Mouse (Mus musculus) midbrain, embryonic 14.5 days (tissue): ENCODE measurements around the gene Zfp101. TPM values are rescaled to one million over a fixed set of nuclear protein-coding genes. Genes with fewer than 3 reads are reported as not detected.

Experiments used
- ATAC-seq: fragments of 200-750 bp; cut with Nextera tagmentation; 2 replicates; pipeline ENCODE4 v1.8.0; 2017; ENCODE audit warnings: moderate number of reproducible peaks, moderate library complexity; ENCODE audit not compliant: low FRiP score, low TSS enrichment
- DNase-seq: peaks from one replicate; pipeline ENCODE4 v3.0.0-alpha.2; 2015
- H3K27ac ChIP-seq: fragments of 300-500 bp; sonication (generic); replicated peaks from 2 replicates; pipeline ENCODE4 v1.5.1; 2014; ENCODE audit warnings: mild to moderate bottlenecking, low read depth, low read length, moderate library complexity
- H3K27me3 ChIP-seq: fragments of 300-500 bp; sonication (generic); 2 replicates; pipeline ENCODE4 v1.6.1; 2014; ENCODE audit warnings: low read length, control low read depth, mixed read lengths; ENCODE audit not compliant: control insufficient read depth, insufficient read depth
- H3K36me3 ChIP-seq: fragments of 300-500 bp; sonication (generic); 2 replicates; pipeline ENCODE4 v1.6.1; 2014; ENCODE audit warnings: low read length, control low read depth; ENCODE audit not compliant: control insufficient read depth, insufficient read depth
- H3K4me1 ChIP-seq: fragments of 300-500 bp; sonication (generic); 2 replicates; pipeline ENCODE4 v1.6.1; 2014; ENCODE audit warnings: mild to moderate bottlenecking, antibody characterized with exemption, low read length, control low read depth; ENCODE audit not compliant: control insufficient read depth, insufficient read depth
- H3K4me2 ChIP-seq: fragments of 300-500 bp; sonication (generic); 2 replicates; pipeline ENCODE4 v1.6.1; 2014; ENCODE audit warnings: mild to moderate bottlenecking, low read length, moderate library complexity
- H3K4me3 ChIP-seq: fragments of 300-500 bp; sonication (generic); replicated peaks from 2 replicates; pipeline ENCODE4 v1.5.1; 2014; ENCODE audit warnings: low read depth, low read length
- H3K9ac ChIP-seq: fragments of 300-500 bp; sonication (generic); replicated peaks from 2 replicates; pipeline ENCODE4 v1.6.1; 2014; ENCODE audit warnings: mild to moderate bottlenecking, low read length, moderate library complexity
- H3K9me3 ChIP-seq: fragments of 300-500 bp; sonication (generic); 2 replicates; pipeline ENCODE4 v1.6.1; 2016; ENCODE audit warnings: low read length, control low read depth, mixed read lengths; ENCODE audit not compliant: control insufficient read depth
- WGBS: fragments of 180-500 bp; shearing (Covaris S2); extraction: QIAGEN DNeasy Blood & Tissue Kit; methylation state at CpG from one replicate; pipeline ENCODE4 v1.1.7; 2014; 5-methylcytosine and 5-hydroxymethylcytosine counted together
- polyA plus RNA-seq: library from polyadenylated mRNA; unstranded; fragments of >200 nt; fragmentation: Nextera tagmentation; extraction: Ambion mirVana; gene quantifications from 2 replicates; pipeline ENCODE4 v1.2.1, GENCODE M21; 2014

Zfp101 gene
- 17.1 and 17.3 TPM in 2 replicates for polyA plus RNA-seq

DNA sequence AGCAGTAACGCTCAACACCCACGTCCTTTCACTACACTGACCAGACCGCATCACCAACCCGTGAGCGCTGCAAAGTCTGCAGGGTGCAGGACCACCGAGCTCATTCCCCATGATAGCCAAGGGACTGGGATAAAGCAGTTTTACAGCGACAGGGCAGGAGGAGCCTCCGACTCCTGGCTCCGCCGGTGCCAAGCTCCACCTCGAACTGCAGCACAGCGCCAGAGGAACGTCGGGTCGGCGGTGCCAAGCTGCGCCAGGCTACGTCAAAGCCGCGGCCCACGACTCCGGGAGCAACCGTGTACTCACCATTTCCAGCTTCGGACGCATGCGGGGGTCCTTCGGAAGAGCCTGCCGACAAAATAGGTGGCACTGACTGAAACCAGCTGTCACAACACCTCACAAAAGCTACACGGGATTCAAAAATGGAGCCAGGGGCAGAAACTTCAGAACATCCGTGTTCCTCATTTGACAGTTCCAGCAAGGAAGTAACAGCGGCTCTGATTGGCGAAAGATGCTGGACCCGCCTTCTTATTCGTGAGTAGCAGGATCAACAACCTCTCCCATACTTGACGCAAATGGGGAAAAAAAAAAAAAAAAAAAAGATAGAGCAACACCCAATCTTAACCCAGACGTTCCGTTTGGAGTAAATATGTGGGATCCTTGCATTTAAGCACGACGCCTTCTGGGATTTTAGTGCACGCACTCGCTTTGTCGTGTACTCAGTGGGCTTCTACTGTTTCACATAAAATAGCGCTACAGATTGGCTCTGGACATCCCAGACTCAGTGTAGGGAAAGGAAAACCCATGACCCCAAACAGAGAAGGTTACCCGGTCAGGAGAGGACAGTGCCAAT is at the start of gene Zfp101:
Zfp101 (minus strand) TSS at position 460 of the 853 bp plus-strand sequence.
- Histone ChIP-seq H3K9ac (peak within 1 kb of the TSS; percentile 70), H3K4me2 (peak within 1 kb of the TSS; percentile 71), H3K27ac (peak within 1 kb of the TSS; percentile 78), H3K4me1 (peaks cover 7% of the 10 kb centered on the region; the same call in 1 of the 2 replicates), H3K36me3 (no peaks in the 10 kb centered on the region), H3K9me3 (no peaks in the 10 kb centered on the region), H3K4me3 (peak within 1 kb of the TSS; percentile 73), H3K27me3 (no peaks in the 10 kb centered on the region)
- peak; percentile 98 for ATAC-seq
- DNase-seq = peak; percentile 96
- under 1% methylated on average over 44 of the region's 44 CpGs for WGBS

DNA sequence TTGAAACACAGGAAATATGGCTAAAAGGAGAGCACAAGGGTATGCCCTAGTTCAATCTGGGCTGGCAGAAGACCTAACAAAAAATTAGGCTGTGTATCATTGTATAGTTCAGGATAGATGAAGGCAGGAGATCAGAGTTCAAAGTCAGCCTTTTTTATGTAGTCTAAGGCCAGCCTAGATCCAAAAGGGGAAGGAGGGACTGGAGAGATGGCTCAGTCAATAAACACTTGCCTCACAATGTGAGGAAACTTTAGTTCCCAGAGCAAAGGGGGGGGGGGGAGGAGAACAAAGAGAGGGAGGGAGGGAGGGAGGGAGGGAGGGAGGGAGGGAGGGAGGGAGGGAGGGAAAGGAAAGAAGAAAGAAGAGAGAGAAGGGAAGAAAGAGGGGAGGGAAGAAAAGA is 46.7 kb upstream of the Zfp101 start:
- no peaks in the 10 kb centered on the region for H3K27me3 ChIP-seq
- ATAC-seq (no peak), DNase-seq (no peak)
- no peak overlapping the region for H3K4me3 ChIP-seq
- H3K36me3 ChIP-seq = no peaks in the 10 kb centered on the region
- no peak overlapping the region for H3K9ac ChIP-seq
- no peak overlapping the region for H3K27ac ChIP-seq
- H3K9me3 ChIP-seq = no peaks in the 10 kb centered on the region
- H3K4me2 ChIP-seq = no peak overlapping the region
- H3K4me1 ChIP-seq = no peaks in the 10 kb centered on the region

DNA sequence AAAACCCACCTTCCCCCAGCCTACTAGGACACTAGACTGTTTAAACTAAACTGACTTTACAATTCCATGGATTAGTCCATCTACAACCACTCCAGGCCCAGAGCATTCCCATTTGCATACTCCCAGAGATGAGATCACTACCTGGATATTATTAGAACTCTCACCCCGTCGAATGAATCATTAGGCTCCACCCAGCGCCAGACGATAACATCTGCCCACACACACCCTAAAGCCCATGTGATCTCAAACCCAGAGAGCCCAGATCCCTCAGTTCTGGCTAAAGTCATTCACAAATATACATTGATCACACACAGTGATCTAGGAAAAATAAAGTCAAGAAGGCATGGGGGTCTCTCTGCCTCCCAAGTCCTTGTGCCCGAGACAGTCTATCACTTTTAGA is 45.5 kb upstream of the Zfp101 start:
- H3K9ac ChIP-seq = no peak overlapping the region
- 81% methylated on average over 5 of the region's 5 CpGs for WGBS

DNA sequence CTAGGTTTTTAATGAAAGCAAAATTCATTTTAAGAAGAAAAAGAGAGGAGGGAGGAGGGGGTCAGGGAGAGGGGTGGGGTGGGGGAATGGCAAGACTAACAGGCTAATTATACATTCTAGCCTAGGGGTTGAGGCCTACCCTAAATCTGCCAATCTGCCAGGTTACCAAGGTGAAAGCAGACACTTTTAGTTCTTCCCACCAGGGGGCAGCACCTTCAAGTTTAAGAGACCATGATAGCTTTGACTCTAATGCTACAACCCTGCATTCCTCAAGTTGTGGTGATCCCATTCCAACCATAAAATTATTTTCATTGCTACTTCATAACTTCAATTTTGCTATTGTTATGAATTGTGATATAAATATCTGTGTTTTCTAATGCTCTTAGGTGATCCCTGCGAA is 44.7 kb upstream of the Zfp101 start:
- WGBS = 71% methylated on average over 1 of the region's 1 CpGs
- no peak for ATAC-seq

More for the DNA sequence above, 45.5 kb upstream of the Zfp101 start:
- Histone ChIP-seq H3K27me3 (no peaks in the 10 kb centered on the region), H3K27ac (no peak overlapping the region), H3K36me3 (no peaks in the 10 kb centered on the region), H3K9me3 (no peaks in the 10 kb centered on the region), H3K4me2 (no peak overlapping the region), H3K4me1 (no peaks in the 10 kb centered on the region), H3K4me3 (no peak overlapping the region)
- DNase-seq = no peak
- no peak for ATAC-seq

DNA sequence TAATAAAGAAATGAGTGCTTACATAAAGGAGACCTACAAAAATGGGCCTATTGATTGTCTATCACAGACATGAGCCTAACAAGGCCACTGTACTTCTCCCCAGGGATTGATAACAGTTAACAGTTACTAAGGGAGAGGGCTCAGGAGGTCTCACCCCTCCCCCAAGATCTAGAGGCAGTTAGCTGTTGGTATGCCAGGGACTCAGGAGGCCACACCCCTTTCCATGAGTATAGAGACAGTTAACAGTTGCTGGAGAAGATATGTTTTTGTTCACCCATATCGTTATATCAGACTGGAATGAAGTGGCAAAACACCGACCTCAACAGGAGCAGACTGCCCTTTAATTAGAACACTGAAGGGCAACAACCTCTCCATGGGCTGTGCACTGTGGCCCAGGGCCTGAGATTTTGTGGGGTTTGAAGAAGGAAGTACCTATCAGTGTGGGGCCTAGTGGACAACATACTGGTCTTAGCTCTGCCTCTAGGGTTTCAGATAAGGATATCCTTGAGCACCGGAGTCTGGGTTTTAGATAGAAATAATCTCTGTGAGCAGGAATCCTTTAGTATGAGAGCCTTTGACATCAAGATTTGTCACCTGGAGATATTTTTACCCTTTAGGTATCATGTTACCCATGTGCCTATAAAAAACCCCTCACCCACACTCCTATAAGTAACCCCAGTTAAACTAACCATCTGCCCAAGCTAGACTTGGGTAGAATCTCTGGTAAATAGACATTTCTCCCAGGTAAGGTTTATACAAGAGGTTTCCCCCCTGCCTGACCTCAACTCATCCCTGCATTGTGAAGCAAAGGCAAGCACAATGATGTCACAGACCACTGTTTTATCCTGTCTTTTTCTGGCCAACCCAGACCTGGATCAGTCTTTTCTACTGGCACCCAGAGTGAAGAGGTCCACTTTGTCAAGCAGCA is 37.8 kb upstream of the Zfp101 start, which contains the start of gene Actl9:
Actl9 (plus strand) TSS at position 878 of the 928 bp plus-strand sequence.
- DNase-seq (no peak), ATAC-seq (no peak)
- H3K27me3 ChIP-seq = no peaks in the 10 kb centered on the region
- no peaks in the 10 kb centered on the region for H3K4me1 ChIP-seq
- H3K27ac ChIP-seq = no peak within 1 kb of the TSS
- H3K9ac ChIP-seq = no peak within 1 kb of the TSS
- H3K36me3 ChIP-seq = no peaks in the 10 kb centered on the region
- WGBS = 89% methylated on average over 3 of the region's 3 CpGs
- no peak within 1 kb of the TSS for H3K4me3 ChIP-seq
- H3K9me3 ChIP-seq = no peaks in the 10 kb centered on the region
- H3K4me2 ChIP-seq = no peak within 1 kb of the TSS

More for the DNA sequence above, 44.7 kb upstream of the Zfp101 start:
- DNase-seq = peak; percentile 89
- no peaks in the 10 kb centered on the region for H3K36me3 ChIP-seq
- no peak overlapping the region for H3K4me2 ChIP-seq
- H3K9ac ChIP-seq = no peak overlapping the region
- H3K27ac ChIP-seq = no peak overlapping the region
- H3K9me3 ChIP-seq = no peaks in the 10 kb centered on the region
- no peak overlapping the region for H3K4me3 ChIP-seq
- H3K27me3 ChIP-seq = no peaks in the 10 kb centered on the region
- H3K4me1 ChIP-seq = no peaks in the 10 kb centered on the region

DNA sequence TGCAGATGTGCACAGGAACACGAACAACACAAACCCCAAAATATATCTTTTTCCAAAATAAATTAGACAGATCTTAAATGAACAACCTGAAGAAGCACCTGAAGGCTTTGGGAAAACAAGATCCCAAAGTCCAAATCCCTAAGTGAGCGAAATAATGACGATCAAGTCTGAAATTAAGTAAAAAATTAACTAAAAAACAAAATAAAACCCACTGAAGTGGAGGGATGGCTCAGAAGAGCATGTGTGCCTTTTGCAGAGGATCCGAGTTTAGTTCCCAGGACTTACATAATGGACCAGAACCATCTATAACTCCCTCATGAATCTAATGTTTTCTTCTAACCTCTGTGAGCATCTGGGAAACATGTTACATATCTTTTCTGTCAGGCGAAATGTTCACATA is 2.2 kb downstream of the Zfp101 start:
- DNase-seq (no peak), ATAC-seq (no peak)
- H3K36me3 ChIP-seq = no peaks in the 10 kb centered on the region
- no peak overlapping the region for H3K4me2 ChIP-seq
- H3K27me3 ChIP-seq = no peaks in the 10 kb centered on the region
- WGBS = 95% methylated on average over 5 of the region's 5 CpGs
- peaks cover 7% of the 10 kb centered on the region; the same call in 1 of the 2 replicates for H3K4me1 ChIP-seq
- no peak overlapping the region for H3K9ac ChIP-seq
- no peaks in the 10 kb centered on the region for H3K9me3 ChIP-seq
- no peak overlapping the region for H3K4me3 ChIP-seq
- no peak overlapping the region for H3K27ac ChIP-seq

DNA sequence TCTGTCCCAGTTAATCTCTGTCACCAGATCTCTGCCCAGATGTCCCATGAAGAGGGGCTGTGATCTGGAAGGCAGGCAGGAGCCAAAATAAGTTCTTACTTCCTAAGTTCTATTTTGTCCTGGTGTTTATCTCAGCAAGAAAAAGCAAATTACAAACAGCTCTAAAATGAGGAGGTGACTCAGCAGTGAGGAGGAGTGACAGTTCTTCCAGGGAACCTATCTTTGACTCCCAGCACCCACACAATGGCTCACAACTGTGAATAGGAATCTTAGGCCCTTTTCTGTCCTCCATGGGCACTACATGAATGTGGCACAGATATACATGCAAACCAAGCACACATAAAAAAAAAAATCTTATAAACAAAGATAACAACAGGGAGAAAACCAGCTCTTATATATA is 8.7 kb downstream of the Zfp101 start:
- no peak overlapping the region for H3K27ac ChIP-seq
- H3K9me3 ChIP-seq = no peaks in the 10 kb centered on the region
- no peak overlapping the region for H3K4me3 ChIP-seq
- H3K9ac ChIP-seq = no peak overlapping the region
- no peak for DNase-seq
- no peaks in the 10 kb centered on the region for H3K27me3 ChIP-seq
- H3K36me3 ChIP-seq = peaks cover 49% of the 10 kb centered on the region
- no peaks in the 10 kb centered on the region for H3K4me1 ChIP-seq
- no peak for ATAC-seq
- no peak overlapping the region for H3K4me2 ChIP-seq

DNA sequence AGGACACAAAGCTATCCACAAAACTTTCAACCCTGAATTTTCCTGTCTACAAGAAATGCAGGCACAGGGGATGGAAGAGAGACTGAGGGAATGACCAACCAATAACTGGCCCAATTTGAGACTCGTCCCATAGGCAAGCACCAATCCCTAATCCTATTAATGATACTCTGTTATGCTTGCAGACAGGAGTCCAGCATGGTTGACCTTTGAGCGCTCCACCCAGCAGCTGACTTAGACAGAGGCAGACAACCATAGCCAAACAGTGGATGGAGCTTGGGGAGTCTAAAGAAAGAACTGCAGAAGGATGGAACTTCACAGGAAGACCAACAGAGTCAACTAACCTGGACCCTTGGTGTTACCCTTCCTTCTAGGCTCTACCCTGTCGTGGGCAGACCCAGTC is 21.6 kb downstream of the Zfp101 start:
- Histone ChIP-seq H3K9me3 (no peaks in the 10 kb centered on the region), H3K4me1 (no peaks in the 10 kb centered on the region), H3K4me2 (no peak overlapping the region), H3K9ac (no peak overlapping the region), H3K27me3 (no peaks in the 10 kb centered on the region), H3K4me3 (no peak overlapping the region), H3K27ac (no peak overlapping the region), H3K36me3 (0 out of 2 replicates have a peak, but pooled peaks cover 5% of the 10 kb centered on the region)
- ATAC-seq (no peak), DNase-seq (no peak)
- 79% methylated on average over 3 of the region's 3 CpGs for WGBS
